Mouse (Mus musculus): ENCODE data around the gene Rad51. TPM values are rescaled to one million over a fixed set of nuclear protein-coding genes. Genes with fewer than 3 reads are reported as not detected.

The Rad51 gene
- total and polyA plus RNA-seq, 3 experiments = 18.6 to 87.5 (median 45.0) TPM

DNA sequence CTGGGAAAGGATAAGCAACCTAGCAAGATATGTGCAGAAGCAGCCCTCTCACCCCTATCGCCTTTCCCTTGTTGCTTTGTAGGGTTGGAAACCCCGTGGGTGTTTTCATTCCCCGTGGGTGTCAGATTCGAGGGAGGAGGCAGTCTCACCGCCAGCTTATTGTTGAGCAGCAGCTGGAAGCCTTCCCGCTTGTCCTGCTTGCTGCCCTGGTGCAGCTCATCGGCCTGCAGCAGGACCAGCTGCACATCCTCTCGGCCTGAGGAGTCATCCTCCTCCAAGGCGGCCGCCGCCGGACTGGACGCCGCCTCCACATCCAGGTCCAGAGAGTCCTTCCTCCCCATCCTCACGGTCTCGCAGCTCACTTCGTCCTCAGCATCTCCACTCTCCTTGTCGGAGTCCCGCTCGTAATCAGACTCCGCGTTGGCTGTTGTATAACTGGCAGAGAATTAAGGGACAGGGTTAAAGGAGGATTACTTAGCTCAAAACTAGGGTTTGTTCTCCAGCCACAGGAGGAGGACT, 34.6 kb downstream of the Rad51 start:
- Histone ChIP-seq H3K36me3 (replicated peaks in 1 of 2; ENCODE audit: control insufficient read depth in 1 of 2, insufficient read depth in 1 of 2, low read length in 1 of 2) (peaks cover 83 to 95% of the 10 kb centered on the region in 2 experiments), H3K27me3 (replicated peaks) (no peaks in the 10 kb centered on the region), H3K9ac (ENCODE audit: insufficient read depth, low read depth) (no peak overlapping the region), H3K27ac (ENCODE audit: insufficient read depth, low read depth) (no peak overlapping the region), H3K4me2 (ENCODE audit: insufficient read depth, low read depth, poor library complexity, severe bottlenecking) (no peak overlapping the region), H3K4me1 (ENCODE audit: control insufficient read depth in 1 of 2, insufficient read depth in 2 of 2) (no peaks in the 10 kb centered on the region), H3K9me3 (replicated peaks; ENCODE audit: low read length) (peaks cover 9% of the 10 kb centered on the region), H3K79me2 (replicated peaks; ENCODE audit: control insufficient read depth, extremely low read depth, insufficient read depth, poor library complexity, severe bottlenecking) (no peaks in the 10 kb centered on the region), H3K4me3 (replicated peaks in 1 of 3; ENCODE audit: low read depth in 2 of 3, low read length in 2 of 3, poor library complexity in 1 of 3) (no peak overlapping the region)
- dilution Hi-C loops (cut with MboI; ENCODE audit: extremely low pct_ligation_motif_present, extremely low pct_unique_long_range_greater_than_20kb, low sequenced_read_pairs) = no loop called here
- in situ Hi-C loops (cut with MboI; ENCODE audit: low pct_ligation_motif_present, low pct_unique_long_range_greater_than_20kb, low sequenced_read_pairs) = loop anchor here (10.0 kb wide), 1 partner anchor 48 kb away; no protein-coding TSS in a partner anchor
- DNase-seq (ENCODE audit: extremely low read depth) = no peak
- no peak for TF ChIP-seq CHD1 (IDR thresholded peaks at IDR 0.05; ENCODE audit: low read depth, low read length)
- TF ChIP-seq NRF1 (IDR thresholded peaks at IDR 0.05; ENCODE audit: low read depth, low read length) = no peak

DNA sequence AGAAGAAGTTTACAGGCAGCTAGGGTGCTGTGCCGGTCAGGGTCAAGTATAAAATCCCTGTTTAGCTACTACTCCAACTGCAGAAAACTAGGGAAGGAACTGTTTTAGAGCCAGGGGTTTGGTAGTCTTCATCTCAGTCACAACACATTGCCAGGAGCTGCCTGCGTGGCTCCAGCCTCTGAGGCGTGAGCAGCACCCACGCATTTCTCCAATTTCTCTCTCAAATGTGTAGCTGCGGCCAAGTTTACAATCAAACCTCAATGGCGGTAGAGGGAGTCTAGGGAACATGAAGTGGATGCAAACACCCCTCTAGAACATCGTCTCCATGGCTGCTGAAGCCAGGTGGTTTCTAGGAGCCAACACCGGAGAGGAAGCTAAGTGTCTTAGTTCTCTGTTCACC, 35.2 kb downstream of the Rad51 start:
- no peaks in the 10 kb centered on the region for H3K4me1 ChIP-seq (ENCODE audit: control insufficient read depth in 1 of 2, insufficient read depth in 2 of 2)
- no peak overlapping the region for H3K4me3 ChIP-seq (replicated peaks in 1 of 3; ENCODE audit: low read depth in 2 of 3, low read length in 2 of 3, poor library complexity in 1 of 3)
- H3K9ac ChIP-seq (ENCODE audit: insufficient read depth, low read depth) = no peak overlapping the region
- peaks cover 81 to 95% of the 10 kb centered on the region in 2 experiments for H3K36me3 ChIP-seq (replicated peaks in 1 of 2; ENCODE audit: control insufficient read depth in 1 of 2, insufficient read depth in 1 of 2, low read length in 1 of 2)
- H3K9me3 ChIP-seq (replicated peaks; ENCODE audit: low read length) = peaks cover 9% of the 10 kb centered on the region
- in situ Hi-C loops (cut with MboI; ENCODE audit: low pct_ligation_motif_present, low pct_unique_long_range_greater_than_20kb, low sequenced_read_pairs) (loop anchor here (10.0 kb wide), 1 partner anchor 47 kb away; no protein-coding TSS in a partner anchor), dilution Hi-C loops (cut with MboI; ENCODE audit: extremely low pct_ligation_motif_present, extremely low pct_unique_long_range_greater_than_20kb, low sequenced_read_pairs) (no loop called here)
- H3K79me2 ChIP-seq (replicated peaks; ENCODE audit: control insufficient read depth, extremely low read depth, insufficient read depth, poor library complexity, severe bottlenecking) = no peaks in the 10 kb centered on the region
- H3K27me3 ChIP-seq (replicated peaks) = no peaks in the 10 kb centered on the region
- TF ChIP-seq BHLHE40 (IDR thresholded peaks at IDR 0.05; ENCODE audit: low read depth, low read length) (no peak), KAT2A (IDR thresholded peaks at IDR 0.05; ENCODE audit: insufficient replicate concordance, low read length) (no peak), POLR2A (IDR thresholded peaks at IDR 0.05; ENCODE audit: low read depth, low read length) (no peak), ETS1 (conservative IDR thresholded peaks at IDR 0.05; ENCODE audit: low read depth, low read length) (no peak), EP300 (IDR thresholded peaks at IDR 0.05; ENCODE audit: low read length) (no peak), HCFC1 (IDR thresholded peaks at IDR 0.05; ENCODE audit: low read depth, low read length) (no peak), ZKSCAN1 (IDR thresholded peaks at IDR 0.05; ENCODE audit: borderline replicate concordance, low read depth, low read length) (no peak), MAX (IDR thresholded peaks at IDR 0.05; ENCODE audit: low read length) (no peak), UBTF (IDR thresholded peaks at IDR 0.05; ENCODE audit: low read depth, low read length) (no peak), ZC3H11A (IDR thresholded peaks at IDR 0.05; ENCODE audit: low read depth, low read length) (no peak), USF1 (IDR thresholded peaks at IDR 0.05; ENCODE audit: low read depth, low read length) (no peak), SIN3A (IDR thresholded peaks at IDR 0.05; ENCODE audit: low read length) (no peak), SMC3 (IDR thresholded peaks at IDR 0.05; ENCODE audit: low read depth, low read length) (no peak), MYC (IDR thresholded peaks at IDR 0.05; ENCODE audit: low read depth, low read length) (no peak), RCOR1 (conservative IDR thresholded peaks at IDR 0.05; ENCODE audit: low read depth, low read length) (no peak)
- no peak for DNase-seq (ENCODE audit: extremely low read depth)
- no peak overlapping the region for H3K4me2 ChIP-seq (ENCODE audit: insufficient read depth, low read depth, poor library complexity, severe bottlenecking)
- H3K27ac ChIP-seq (ENCODE audit: insufficient read depth, low read depth) = no peak overlapping the region

All from CH12.LX (cell line).